Mouse (Mus musculus): ENCODE measurements around the gene Mllt6. TPM values are rescaled to one million over a fixed set of nuclear protein-coding genes. Genes with fewer than 3 reads are reported as not detected.
"Not testable (repeated sequence)": the region's sequence is repeated elsewhere in the genome, so short reads cannot be mapped to it uniquely, and the experiment has no call there.

The Mllt6 gene
- polyA plus RNA-seq, 1 experiment from 2014 or later: 3.3 TPM

GRCm38 (mm10) chr11:97718281-97718860 lies 55.2 kb downstream of the Mllt6 start:
- no peak for ATAC-seq (replicated peaks; ENCODE audit: insufficient number of reproducible peaks, low FRiP score, low TSS enrichment)
- 61% methylated on average over 15 of the region's 15 CpGs for WGBS (ENCODE audit: insufficient replicate concordance)
- no peak overlapping the region for H3K4me2 ChIP-seq

GRCm38 (mm10) chr11:97719041-97719440 lies 55.8 kb downstream of the Mllt6 start:
- H3K9me3 ChIP-seq (replicated peaks; ENCODE audit: control insufficient read depth, low read length): no peaks in the 10 kb centered on the region
- H3K4me2 ChIP-seq: no peak overlapping the region
- WGBS (ENCODE audit: insufficient replicate concordance): 79% methylated on average over 4 of the region's 4 CpGs
- H3K36me3 ChIP-seq (ENCODE audit: control insufficient read depth, insufficient read depth, low read length): peaks cover 46% of the 10 kb centered on the region
- H3K27me3 ChIP-seq (ENCODE audit: control insufficient read depth, insufficient read depth, low read length): no peaks in the 10 kb centered on the region
- no peak for ATAC-seq (replicated peaks; ENCODE audit: insufficient number of reproducible peaks, low FRiP score, low TSS enrichment)
- H3K4me1 ChIP-seq (ENCODE audit: control insufficient read depth, insufficient read depth, low read length): no peaks in the 10 kb centered on the region; the same call in 1 of the 2 replicates
- no peak overlapping the region for H3K27ac ChIP-seq (ENCODE audit: low read depth, low read length)
- H3K9ac ChIP-seq (ENCODE audit: low read depth, low read length): no peak overlapping the region
- H3K4me3 ChIP-seq (ENCODE audit: low read depth, low read length): no peak overlapping the region

More at GRCm38 (mm10) chr11:97718281-97718860, 55.2 kb downstream of the Mllt6 start:
- Histone ChIP-seq H3K4me1 (ENCODE audit: control insufficient read depth, insufficient read depth, low read length) (no peaks in the 10 kb centered on the region; the same call in 1 of the 2 replicates), H3K27me3 (ENCODE audit: control insufficient read depth, insufficient read depth, low read length) (no peaks in the 10 kb centered on the region), H3K9ac (ENCODE audit: low read depth, low read length) (no peak overlapping the region), H3K27ac (ENCODE audit: low read depth, low read length) (no peak overlapping the region), H3K36me3 (ENCODE audit: control insufficient read depth, insufficient read depth, low read length) (peaks cover 45% of the 10 kb centered on the region), H3K9me3 (replicated peaks; ENCODE audit: control insufficient read depth, low read length) (no peaks in the 10 kb centered on the region), H3K4me3 (ENCODE audit: low read depth, low read length) (no peak overlapping the region)

GRCm38 (mm10) chr11:97721338-97721737 lies 58.1 kb downstream of the Mllt6 start:
- no peaks in the 10 kb centered on the region for H3K9me3 ChIP-seq (replicated peaks; ENCODE audit: control insufficient read depth, low read length)
- H3K4me2 ChIP-seq: no peak overlapping the region
- H3K36me3 ChIP-seq (ENCODE audit: control insufficient read depth, insufficient read depth, low read length): peaks cover 48% of the 10 kb centered on the region
- no peak for ATAC-seq (replicated peaks; ENCODE audit: insufficient number of reproducible peaks, low FRiP score, low TSS enrichment)
- no peak overlapping the region for H3K27ac ChIP-seq (ENCODE audit: low read depth, low read length)
- no peaks in the 10 kb centered on the region for H3K27me3 ChIP-seq (ENCODE audit: control insufficient read depth, insufficient read depth, low read length)
- H3K4me1 ChIP-seq (ENCODE audit: control insufficient read depth, insufficient read depth, low read length): no peaks in the 10 kb centered on the region; the same call in 1 of the 2 replicates
- H3K9ac ChIP-seq (ENCODE audit: low read depth, low read length): no peak overlapping the region
- H3K4me3 ChIP-seq (ENCODE audit: low read depth, low read length): no peak overlapping the region
- WGBS (ENCODE audit: insufficient replicate concordance): 88% methylated on average over 4 of the region's 4 CpGs

GRCm38 (mm10) chr11:97723709-97724108 lies 60.5 kb downstream of the Mllt6 start:
- Histone ChIP-seq H3K4me2 (no peak overlapping the region), H3K27ac (ENCODE audit: low read depth, low read length) (no peak overlapping the region), H3K9ac (ENCODE audit: low read depth, low read length) (no peak overlapping the region), H3K4me3 (ENCODE audit: low read depth, low read length) (no peak overlapping the region), H3K9me3 (replicated peaks; ENCODE audit: control insufficient read depth, low read length) (no peaks in the 10 kb centered on the region), H3K27me3 (ENCODE audit: control insufficient read depth, insufficient read depth, low read length) (no peaks in the 10 kb centered on the region), H3K36me3 (ENCODE audit: control insufficient read depth, insufficient read depth, low read length) (peaks cover 47% of the 10 kb centered on the region), H3K4me1 (ENCODE audit: control insufficient read depth, insufficient read depth, low read length) (no peaks in the 10 kb centered on the region)
- ATAC-seq (replicated peaks; ENCODE audit: insufficient number of reproducible peaks, low FRiP score, low TSS enrichment): no peak
- WGBS (ENCODE audit: insufficient replicate concordance): 72% methylated on average over 7 of the region's 7 CpGs

GRCm38 (mm10) chr11:97728311-97728710 lies 65.1 kb downstream of the Mllt6 start:
- ATAC-seq (replicated peaks; ENCODE audit: insufficient number of reproducible peaks, low FRiP score, low TSS enrichment): no peak
- Histone ChIP-seq H3K4me3 (ENCODE audit: low read depth, low read length) (no peak overlapping the region), H3K27me3 (ENCODE audit: control insufficient read depth, insufficient read depth, low read length) (no peaks in the 10 kb centered on the region), H3K9me3 (replicated peaks; ENCODE audit: control insufficient read depth, low read length) (no peaks in the 10 kb centered on the region), H3K36me3 (ENCODE audit: control insufficient read depth, insufficient read depth, low read length) (peaks cover 19% of the 10 kb centered on the region), H3K27ac (ENCODE audit: low read depth, low read length) (no peak overlapping the region), H3K4me1 (ENCODE audit: control insufficient read depth, insufficient read depth, low read length) (no peaks in the 10 kb centered on the region), H3K9ac (ENCODE audit: low read depth, low read length) (no peak overlapping the region), H3K4me2 (no peak overlapping the region)
- WGBS (ENCODE audit: insufficient replicate concordance): 68% methylated on average over 7 of the region's 7 CpGs

GRCm38 (mm10) chr11:97728730-97729129 lies 65.5 kb downstream of the Mllt6 start:
- H3K27ac ChIP-seq (ENCODE audit: low read depth, low read length): no peak overlapping the region
- H3K36me3 ChIP-seq (ENCODE audit: control insufficient read depth, insufficient read depth, low read length): peaks cover 19% of the 10 kb centered on the region
- 63% methylated on average over 7 of the region's 7 CpGs for WGBS (ENCODE audit: insufficient replicate concordance)

GRCm38 (mm10) chr11:97733689-97734088 lies 70.5 kb downstream of the Mllt6 start:
- Histone ChIP-seq H3K36me3 (ENCODE audit: control insufficient read depth, insufficient read depth, low read length) (0 out of 2 replicates have a peak, but pooled peaks cover 3% of the 10 kb centered on the region), H3K4me1 (ENCODE audit: control insufficient read depth, insufficient read depth, low read length) (peaks cover 8% of the 10 kb centered on the region), H3K27ac (ENCODE audit: low read depth, low read length) (no peak overlapping the region), H3K9me3 (replicated peaks; ENCODE audit: control insufficient read depth, low read length) (no peaks in the 10 kb centered on the region), H3K27me3 (ENCODE audit: control insufficient read depth, insufficient read depth, low read length) (no peaks in the 10 kb centered on the region), H3K4me3 (ENCODE audit: low read depth, low read length) (no peak overlapping the region), H3K9ac (ENCODE audit: low read depth, low read length) (no peak overlapping the region), H3K4me2 (no peak overlapping the region)
- 43% methylated on average over 10 of the region's 10 CpGs for WGBS (ENCODE audit: insufficient replicate concordance)
- ATAC-seq (replicated peaks; ENCODE audit: insufficient number of reproducible peaks, low FRiP score, low TSS enrichment): no peak

More at GRCm38 (mm10) chr11:97728730-97729129, 65.5 kb downstream of the Mllt6 start:
- ATAC-seq (replicated peaks; ENCODE audit: insufficient number of reproducible peaks, low FRiP score, low TSS enrichment): no peak
- peaks cover 2% of the 10 kb centered on the region for H3K4me1 ChIP-seq (ENCODE audit: control insufficient read depth, insufficient read depth, low read length)
- no peak overlapping the region for H3K4me3 ChIP-seq (ENCODE audit: low read depth, low read length)
- H3K4me2 ChIP-seq: no peak overlapping the region
- H3K27me3 ChIP-seq (ENCODE audit: control insufficient read depth, insufficient read depth, low read length): no peaks in the 10 kb centered on the region
- H3K9me3 ChIP-seq (replicated peaks; ENCODE audit: control insufficient read depth, low read length): no peaks in the 10 kb centered on the region
- H3K9ac ChIP-seq (ENCODE audit: low read depth, low read length): no peak overlapping the region

- not testable (repeated sequence) for H3K4me2 ChIP-seq; H3K9ac ChIP-seq (ENCODE audit: low read depth, low read length); ATAC-seq (replicated peaks; ENCODE audit: insufficient number of reproducible peaks, low FRiP score, low TSS enrichment); H3K9me3 ChIP-seq (replicated peaks; ENCODE audit: control insufficient read depth, low read length); H3K4me3 ChIP-seq (ENCODE audit: low read depth, low read length); H3K36me3 ChIP-seq (ENCODE audit: control insufficient read depth, insufficient read depth, low read length); H3K4me1 ChIP-seq (ENCODE audit: control insufficient read depth, insufficient read depth, low read length); H3K27me3 ChIP-seq (ENCODE audit: control insufficient read depth, insufficient read depth, low read length); H3K27ac ChIP-seq (ENCODE audit: low read depth, low read length)
- 86% methylated on average over 5 of the region's 5 CpGs for WGBS (ENCODE audit: insufficient replicate concordance)
Measured at GRCm38 (mm10) chr11:97734810-97735209, 71.6 kb downstream of the Mllt6 start.
